Mouse (Mus musculus): ENCODE data around the gene Zdhhc1.

Gene Zdhhc1

DNA sequence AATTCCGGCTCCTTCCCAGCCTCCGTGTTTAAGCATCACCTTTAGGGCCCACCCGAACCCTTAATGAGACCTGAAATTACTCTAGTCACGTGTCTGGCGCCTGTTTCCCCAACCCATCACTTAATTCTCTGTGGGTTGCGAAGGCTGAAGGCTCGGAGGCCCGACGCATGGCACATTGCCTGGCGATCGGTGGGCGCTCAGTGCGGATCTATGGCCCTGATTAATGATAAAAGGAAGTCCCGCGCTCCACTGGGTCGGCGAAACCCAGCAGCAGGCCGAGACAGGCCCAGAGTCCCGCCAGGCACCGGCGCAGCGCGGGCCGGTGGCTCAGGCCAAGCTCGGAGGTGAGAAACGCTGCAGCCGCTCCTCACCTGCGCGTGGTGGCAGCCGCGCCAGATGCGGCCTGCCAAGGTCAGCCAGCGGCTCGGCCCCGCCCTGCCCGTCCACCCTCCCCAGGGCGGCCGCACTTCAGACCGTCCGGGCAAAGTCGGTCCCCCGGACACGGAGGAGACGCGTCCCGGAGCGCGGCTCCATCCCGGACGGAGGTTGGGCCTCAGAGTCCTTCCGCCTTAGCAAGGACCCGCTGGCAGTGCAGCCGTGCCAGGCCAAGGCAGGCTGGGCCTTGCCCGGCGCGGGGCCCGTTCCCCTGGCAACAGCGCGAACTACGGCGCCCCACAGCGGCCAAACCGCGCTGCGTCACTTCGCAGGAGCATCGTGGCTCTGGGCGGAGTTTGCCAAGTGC is at the start of gene Zdhhc1:
Gene Zdhhc1 (minus strand): TSS at position 464 of the 742 bp plus-strand sequence.
- CTCF ChIA-PET, result no interaction called here

DNA sequence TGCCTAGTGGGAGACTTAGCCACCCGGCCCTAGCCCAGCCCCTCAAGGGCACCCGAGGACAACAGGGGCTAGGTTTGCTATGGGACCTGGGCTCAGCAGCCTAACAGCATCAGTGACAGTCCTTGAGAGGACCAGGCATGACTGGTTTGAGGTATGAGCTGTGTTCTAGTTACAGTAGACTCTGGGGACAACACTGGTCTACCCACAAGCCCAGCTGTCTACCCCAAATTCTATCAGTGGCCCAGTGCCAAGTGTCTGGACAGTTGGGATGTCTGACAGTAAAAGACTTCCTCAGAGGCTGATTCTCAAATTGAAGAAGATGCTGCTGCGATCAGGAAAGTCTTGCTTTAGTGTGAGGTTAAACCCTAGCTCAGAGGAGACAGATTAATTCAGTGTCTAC is 48.5 kb upstream of the Zdhhc1 start:
- CTCF ChIA-PET, result no interaction called here

DNA sequence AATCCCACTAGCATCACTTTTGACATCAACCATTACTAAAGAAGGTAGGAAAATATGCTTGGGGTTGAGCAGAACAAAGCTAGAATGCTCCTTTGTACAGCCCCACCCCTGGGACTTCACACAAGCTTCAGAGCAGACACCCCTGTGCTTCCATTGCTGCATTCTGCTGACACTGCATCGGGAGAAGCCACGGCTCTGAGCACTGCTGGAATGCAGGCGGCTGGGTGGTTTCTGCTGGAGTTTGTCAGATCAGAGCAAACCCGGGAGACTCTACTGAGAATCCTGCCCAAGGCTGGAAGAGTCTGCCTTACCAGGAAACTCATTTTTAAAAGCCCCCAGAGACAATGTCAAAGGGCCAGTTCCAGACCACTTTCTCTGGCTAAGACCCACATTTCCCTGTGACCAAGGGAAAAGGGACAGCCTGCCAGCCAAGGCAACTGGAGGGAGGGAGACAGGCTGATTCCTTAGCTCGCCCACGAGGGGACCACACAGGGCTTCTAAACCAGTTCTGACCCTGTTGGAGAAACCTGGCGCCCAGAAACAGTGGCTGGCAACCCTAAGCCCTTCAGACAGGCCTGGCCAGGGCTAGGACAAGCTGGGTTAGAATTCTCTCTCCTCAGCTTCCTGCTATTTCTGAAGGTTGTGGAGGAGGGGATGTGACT is 48.0 kb upstream of the Zdhhc1 start:
- CTCF ChIA-PET, result no interaction called here

DNA sequence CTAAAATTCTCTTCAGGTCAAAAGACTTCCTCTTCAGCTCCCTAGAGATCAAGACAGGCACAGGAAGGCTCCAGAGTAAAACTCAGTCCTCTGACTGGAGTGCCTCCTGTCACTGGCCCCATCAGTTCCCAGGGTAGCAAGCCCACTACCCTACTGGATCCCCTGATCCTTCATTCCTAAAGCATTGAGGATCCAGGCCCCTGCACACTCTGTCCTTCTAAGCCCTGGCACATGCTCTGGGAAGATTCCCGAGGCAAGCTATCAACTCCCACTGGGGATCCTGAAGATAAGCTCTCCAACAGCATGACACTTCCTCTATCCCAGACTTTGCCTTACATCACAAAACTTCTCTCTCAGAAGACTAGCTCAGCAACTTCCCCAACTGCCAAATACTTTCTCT is 47.0 kb upstream of the Zdhhc1 start:
- CTCF ChIA-PET, result no interaction called here

DNA sequence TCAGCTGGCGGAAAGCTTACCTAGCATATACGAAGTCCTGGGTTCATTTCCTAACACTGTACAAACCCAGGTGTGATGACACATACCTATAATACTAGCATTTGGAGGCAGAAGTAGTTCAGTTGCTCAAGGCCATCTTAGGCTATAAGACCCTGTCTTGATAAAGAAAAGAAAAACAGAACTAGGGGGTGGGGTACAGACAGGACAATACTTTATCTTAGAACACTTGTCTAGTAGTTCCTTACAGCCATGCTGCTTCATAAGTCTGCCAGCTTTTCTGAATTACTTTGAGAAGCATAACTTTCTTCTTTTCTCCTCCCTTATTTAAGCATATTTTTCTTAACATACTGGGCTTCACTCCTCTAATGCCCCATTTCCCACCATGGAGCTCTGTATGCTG is 46.1 kb upstream of the Zdhhc1 start:
- CTCF ChIA-PET, result no interaction called here

DNA sequence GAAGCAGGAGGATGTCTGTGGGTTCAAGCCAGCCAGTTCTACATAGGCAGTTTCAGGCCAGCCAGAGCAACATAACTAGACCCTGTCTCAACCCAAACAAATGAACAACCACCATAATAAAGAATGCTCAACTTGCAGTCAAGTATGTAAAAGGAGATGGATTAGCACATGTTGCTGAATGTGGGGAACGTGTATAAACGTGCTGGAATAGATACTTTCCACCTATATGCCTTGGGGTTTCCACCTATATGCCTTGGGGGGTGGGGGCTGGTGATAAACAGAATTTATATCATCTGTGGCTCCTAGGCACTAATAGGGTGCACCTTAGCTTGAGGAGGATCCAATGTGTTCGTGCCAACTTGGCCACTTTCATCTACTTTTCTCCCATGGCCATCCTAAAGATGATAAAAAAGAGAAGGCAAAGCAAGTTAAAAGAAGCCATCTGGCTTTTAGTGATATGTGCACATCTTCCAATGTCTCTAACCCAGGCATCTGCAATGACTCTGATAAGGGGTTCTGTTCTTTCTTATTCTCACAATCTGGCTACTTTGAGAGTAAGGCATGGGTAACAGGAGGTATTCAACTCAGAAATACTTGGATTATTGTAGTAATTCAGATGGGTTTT is 45.4 kb upstream of the Zdhhc1 start:
- CTCF ChIA-PET, result no interaction called here

DNA sequence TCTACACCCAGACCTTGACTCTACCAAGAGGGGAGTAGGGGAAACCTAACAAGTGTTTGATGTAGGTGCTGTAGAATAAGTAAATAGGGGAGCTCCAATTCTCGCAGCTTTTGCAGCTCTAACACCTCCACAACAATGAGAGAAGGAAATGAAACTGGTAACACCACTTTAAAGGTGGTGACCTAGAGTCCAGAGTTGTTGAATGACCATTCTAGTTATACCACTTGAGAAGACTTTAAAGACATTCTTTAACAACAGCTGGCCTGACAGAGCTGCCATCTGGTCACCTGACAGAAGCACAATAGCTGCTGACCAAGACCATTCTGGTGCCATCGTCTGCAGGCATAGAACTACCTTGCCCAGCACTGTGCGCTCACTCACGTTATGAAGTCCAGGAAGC is 42.2 kb upstream of the Zdhhc1 start:
- CTCF ChIA-PET, result interaction anchor here (0.5 kb wide), 1 partner anchor 23 kb away, joined by 10 read pairs; no protein-coding TSS in a partner anchor

DNA sequence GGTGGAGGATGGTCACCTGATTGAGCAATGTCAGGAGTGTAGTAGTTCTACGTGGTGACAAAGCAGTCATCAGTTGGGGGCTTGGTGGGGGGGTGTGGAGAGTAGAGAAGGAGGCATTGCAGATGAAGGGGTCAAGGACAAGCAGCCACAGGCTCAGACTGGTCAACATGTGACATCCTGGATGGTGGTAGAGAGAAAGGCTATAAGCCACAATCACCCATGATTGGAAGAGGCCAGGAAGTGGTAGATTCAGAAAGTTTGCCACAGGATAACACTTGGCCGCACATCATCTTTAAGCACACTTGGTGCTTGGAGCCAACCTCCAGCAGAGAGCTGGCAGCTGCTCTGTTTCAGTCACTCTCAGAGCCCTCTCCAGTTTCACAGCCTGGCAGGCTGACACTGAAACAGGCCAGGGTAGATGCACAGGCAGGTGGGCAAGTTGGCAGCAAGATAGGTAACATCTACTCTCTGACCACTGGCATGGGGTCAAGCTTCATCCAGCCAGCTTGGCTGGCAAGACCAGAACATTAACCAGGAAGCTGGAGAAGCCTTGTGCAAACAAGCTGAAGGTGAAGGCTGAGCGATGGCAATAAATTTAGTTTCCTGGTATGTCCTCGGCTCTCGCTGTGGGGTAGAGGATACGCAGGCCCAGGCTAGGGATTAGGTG is 40.4 kb upstream of the Zdhhc1 start:
- CTCF ChIA-PET, result interaction anchor here (0.7 kb wide), 1 partner anchor 9 kb away, joined by 12 read pairs; no protein-coding TSS in a partner anchor

DNA sequence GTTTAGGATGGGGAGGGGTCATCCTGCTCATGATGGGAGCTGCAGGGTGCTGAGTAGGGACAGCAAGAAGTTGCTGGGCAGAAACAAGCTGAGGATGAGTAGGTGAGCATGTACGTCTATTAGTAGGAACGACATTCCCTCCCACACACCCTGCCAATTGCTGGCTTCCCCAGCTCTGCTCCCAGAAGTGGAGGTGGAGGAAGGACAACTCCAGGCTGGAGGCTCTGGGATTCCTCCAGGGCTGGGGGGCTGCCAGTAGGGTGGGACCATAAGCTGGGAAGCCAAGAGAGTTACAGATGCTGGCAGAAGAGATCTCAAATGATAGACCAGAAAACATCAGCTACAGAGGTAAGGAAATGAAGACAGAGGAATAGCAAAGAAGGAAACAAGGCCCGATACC is 39.8 kb upstream of the Zdhhc1 start:
- CTCF ChIA-PET, result interaction anchor here (0.7 kb wide), 1 partner anchor 9 kb away, joined by 12 read pairs; no protein-coding TSS in a partner anchor

DNA sequence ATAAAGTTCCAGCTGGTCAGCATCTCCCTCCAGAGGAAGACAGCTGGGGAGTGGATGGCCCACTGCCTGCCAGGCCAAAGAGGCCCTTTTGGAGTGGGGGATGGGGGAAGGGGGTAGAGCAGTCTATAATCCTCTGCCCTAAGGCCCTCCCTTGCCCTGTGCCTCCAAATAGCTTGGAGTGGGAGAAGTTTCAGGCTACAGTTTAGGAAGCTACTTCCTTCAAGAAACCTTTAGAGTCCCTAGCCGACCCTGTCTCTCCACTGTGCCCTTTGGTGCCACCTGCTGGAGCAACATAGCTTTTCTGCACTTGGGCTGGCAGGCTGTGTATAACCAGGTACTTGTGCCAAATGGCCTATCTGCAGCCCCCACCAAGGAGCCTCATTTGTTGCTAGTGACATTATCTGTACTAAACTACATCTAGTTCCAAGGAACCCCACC is 37.2 kb upstream of the Zdhhc1 start:
- CTCF ChIA-PET, result interaction anchor here (0.5 to 0.6 kb wide), 2 partner anchors 22 to 907 kb away, joined by 3 to 4 read pairs; no protein-coding TSS in a partner anchor

DNA sequence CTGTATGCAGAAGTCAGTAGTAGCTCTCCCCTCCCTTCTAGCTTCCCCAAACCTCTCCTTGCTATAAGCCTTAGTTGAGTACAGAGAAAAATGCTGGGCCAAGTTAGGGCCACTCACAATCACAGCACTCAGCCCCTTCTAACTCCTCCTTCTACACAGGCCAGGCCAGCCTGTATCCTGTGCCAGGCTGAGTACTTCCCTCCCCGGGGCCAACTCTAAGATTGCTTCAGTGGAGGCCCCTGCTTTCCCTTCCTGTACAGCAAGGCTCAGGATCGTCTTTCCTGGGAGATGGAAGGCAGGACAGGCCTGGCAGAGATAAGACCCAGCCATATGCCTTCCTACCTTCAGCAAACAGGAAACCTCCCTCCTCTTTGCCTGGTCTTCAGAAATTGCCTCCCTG is 36.7 kb upstream of the Zdhhc1 start:
- CTCF ChIA-PET, result interaction anchor here (0.6 kb wide), 1 partner anchor 22 kb away, joined by 4 read pairs; no protein-coding TSS in a partner anchor

DNA sequence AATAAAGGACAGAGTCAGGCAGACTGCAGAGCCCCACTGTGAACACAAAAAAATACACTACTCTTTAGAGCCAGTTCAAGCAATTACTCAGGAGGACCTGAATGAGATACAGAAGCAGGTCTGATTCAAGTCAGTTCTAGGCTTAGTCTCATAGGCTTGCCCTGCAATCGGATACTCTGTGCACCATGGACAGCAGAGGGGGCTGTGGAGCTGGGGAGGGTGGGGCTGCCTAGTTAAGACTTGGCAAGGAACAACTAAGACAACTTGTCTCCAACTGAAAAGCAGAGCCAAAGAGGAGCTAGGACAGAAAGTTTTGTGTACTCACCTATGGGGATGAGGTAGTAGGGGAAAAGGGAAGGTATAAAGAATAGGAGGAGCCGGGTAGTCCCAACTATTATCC is 35.1 kb upstream of the Zdhhc1 start:
- CTCF ChIA-PET, result no interaction called here

DNA sequence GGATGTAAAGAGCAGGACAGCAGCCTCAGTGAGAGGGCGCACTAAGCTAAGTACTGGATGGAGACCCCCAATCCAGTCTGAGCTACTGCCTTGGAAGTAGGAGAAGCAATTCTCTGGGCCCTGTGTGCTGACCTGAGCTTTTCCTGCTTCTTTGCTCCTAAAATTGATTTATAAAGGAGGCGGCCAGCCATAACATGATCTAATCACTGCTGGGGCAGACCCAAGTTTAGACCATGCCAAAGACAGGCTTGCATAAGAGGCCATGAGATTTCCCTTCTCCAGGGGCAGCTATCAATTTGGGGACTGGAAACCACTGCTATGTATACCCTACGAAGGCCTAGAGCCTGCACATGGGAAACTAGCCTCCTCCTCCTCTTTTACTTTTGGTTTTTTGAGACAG is 32.6 kb upstream of the Zdhhc1 start:
- CTCF ChIA-PET, result no interaction called here

DNA sequence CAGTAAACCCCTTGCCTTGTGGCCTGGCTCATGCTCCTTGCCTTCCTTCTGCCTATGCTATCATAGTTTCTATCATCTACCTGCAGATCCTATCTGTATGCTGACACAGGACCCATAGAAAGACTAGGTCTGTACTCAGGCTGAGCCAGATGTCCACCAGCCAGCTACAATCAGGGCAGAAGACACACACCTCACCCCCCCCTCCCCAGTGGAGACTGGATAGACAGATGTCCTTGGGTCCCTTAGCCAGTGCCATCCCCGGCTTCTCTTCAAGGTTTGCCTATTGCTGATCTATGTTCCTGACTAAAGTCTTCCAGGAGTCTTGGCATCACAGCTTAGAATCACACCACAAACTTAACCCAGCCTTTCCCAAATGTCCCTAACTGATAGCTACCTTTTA is 31.5 kb upstream of the Zdhhc1 start:
- CTCF ChIA-PET, result interaction anchor here (0.5 kb wide), 1 partner anchor 8 kb away, joined by 12 read pairs; no protein-coding TSS in a partner anchor

DNA sequence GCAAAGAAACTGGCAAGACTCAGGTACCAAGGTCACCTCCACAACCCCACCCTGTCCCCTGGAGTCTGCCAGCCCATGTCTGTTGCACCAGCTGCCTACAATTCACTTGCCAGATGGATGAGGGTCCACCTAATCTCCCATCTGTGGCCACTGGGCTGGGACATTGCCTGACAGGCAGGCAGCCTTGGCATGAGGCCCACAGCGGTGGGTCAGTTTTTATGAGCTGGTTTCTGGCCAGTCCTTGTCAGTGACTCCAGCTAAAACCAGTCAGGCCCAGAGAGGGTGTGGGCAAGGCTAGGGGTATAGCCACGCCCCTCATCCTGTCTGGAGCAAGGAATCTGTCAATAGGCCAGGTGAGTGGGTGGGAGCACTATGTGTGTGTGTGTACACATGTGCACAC is 30.4 kb upstream of the Zdhhc1 start:
- CTCF ChIA-PET, result interaction anchor here (1.0 kb wide), 1 partner anchor 20 kb away, joined by 5 read pairs; no protein-coding TSS in a partner anchor

DNA sequence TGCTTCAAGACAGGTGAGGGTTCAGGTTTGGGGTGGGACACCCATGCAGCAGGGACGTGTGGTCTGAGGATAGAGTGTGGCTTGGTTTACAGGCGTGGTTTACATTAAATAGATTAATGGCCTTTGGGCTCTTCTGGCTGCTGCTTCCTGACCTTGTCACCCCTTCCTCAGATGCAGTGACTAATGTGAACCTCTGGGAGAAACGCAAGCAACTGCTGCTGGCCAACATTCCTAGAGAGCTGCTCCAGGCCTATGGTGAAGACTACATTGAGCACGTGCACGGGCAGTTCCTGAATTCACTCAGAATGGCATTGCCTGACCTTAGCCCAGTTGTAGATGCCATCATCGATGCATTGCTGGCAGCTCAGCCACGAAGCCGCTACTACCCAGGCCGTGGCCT is 26.2 kb upstream of the Zdhhc1 start:
- CTCF ChIA-PET, result no interaction called here

DNA sequence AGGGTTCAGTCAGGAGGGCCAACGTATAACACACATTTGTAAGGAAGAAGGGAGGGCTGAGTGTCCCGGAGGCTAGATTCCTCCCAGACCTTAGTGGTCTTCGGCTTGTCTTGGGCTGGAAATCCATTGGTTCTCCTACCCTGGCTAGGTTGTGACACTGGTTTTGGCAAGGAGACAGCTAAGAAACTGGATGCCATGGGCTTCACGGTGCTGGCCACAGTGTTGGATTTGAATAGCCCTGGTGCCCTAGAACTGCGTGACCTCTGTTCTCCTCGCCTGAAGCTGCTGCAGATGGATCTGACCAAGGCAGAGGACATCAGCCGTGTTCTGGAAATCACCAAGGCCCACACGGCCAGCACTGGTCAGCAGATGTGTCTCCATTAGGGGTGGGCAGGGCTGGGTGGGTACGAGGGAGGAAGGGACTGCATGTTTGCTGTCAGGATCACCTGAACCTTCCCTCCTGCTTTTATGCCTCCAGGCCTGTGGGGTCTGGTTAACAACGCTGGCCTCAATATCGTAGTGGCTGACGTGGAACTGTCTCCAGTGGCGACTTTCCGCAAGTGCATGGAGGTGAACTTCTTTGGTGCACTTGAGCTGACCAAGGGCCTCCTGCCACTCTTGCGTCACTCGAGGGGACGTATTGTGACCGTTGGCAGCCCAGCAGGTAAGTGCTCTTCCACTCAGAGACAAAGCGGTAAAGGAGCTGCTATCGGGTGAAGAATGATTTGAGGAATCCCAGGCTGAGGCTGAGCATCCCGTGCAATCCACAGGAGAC is 25.5 kb upstream of the Zdhhc1 start:
- CTCF ChIA-PET, result no interaction called here

DNA sequence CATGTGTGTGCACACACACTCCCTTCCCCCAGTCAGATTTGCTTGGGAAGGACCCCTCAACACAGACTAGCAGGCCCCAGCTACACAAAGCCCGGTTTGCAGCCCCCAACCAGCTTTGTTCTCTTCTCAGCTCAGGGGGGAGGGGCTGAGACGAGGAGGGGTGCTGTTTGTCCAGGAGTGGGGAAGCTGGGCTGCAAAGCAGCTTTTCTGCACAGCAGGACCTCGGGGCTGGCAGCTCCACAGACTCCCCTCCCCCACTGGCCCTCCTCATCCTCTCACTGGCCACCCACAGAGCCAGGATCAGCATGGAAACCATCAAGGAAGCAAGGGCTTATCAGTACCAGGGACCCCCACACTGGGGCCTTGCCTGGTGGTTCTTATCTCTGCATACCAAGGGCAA is 24.4 kb upstream of the Zdhhc1 start:
- CTCF ChIA-PET, result no interaction called here

DNA sequence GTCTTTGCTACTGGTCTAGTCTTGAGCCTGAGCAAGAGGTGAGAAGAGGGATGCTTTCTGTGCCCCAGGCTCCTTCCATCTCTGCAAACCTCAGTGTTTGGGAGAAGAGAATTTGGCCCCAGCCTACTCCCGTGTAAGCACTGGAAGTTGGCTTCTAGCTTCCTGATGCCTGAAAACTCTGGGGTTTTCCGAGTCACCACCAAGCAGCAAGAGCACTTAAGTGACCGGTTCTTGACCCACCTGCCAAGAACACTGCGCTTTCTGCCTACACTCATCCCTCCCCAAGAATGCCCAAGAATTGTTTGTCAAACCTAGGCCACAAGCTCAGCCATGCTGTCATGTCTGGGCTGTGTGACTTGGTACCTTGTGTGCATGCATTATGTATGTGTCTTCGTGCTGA is 23.8 kb upstream of the Zdhhc1 start:
- CTCF ChIA-PET, result no interaction called here

DNA sequence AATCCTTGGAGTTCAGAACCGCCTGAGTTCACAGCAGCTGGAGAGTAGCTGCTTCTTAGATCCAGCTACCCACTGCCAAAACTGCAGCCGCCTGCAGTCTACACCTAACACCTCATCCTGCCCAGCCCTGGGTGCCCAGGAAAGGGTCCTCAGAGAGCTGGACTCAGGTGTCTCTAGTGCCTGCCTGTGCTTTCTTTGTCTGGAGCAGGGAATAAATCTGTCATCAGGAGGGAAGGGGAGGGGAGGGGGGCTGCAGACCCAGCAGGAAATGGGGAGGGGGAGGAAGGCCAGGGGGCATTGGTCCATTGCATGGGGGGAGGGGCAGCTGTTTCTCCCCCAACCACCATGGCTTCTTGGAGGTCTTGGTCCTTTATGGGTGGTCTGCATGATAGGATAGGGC is 22.9 kb upstream of the Zdhhc1 start:
- CTCF ChIA-PET, result no interaction called here
